Mouse (Mus musculus) CH12.LX (cell line): ENCODE data around the gene Fam198b. TPM values are rescaled to one million over a fixed set of nuclear protein-coding genes. Genes with fewer than 3 reads are reported as not detected.

ENCODE experiments used
- DNase-seq: peaks from one replicate; pipeline ENCODE4 v3.0.0-alpha.2; 2013; ENCODE audit errors: extremely low read depth
- H3K27ac ChIP-seq: 2 replicates; pipeline ENCODE4 v1.5.1; 2012; ENCODE audit warnings: low read depth, mild to moderate bottlenecking, control low read depth, moderate library complexity; ENCODE audit not compliant: insufficient read depth
- H3K27me3 ChIP-seq: replicated peaks from 2 replicates; pipeline ENCODE3; 2012; ENCODE audit warnings: inconsistent platforms
- H3K36me3 ChIP-seq, 2 experiments: replicated peaks in 1 of 2; 2 replicates each; pipeline versions ENCODE3 to v1.6.1; 2012; ENCODE audit warnings: inconsistent platforms in 1 of 2, low read length in 1 of 2, mild to moderate bottlenecking in 1 of 2, mixed read lengths in 1 of 2, moderate library complexity in 1 of 2; ENCODE audit not compliant: control insufficient read depth in 1 of 2, insufficient read depth in 1 of 2
- H3K4me1 ChIP-seq, 2 experiments: 2 replicates each; pipeline ENCODE4 v1.6.1; 2012; ENCODE audit warnings: inconsistent platforms in 1 of 2, moderate library complexity in 1 of 2; ENCODE audit not compliant: insufficient read depth in 2 of 2, control insufficient read depth in 1 of 2
- H3K4me2 ChIP-seq: 2 replicates; pipeline ENCODE4 v1.6.1; 2012; ENCODE audit warnings: low read depth, mild to moderate bottlenecking, control low read depth; ENCODE audit not compliant: poor library complexity, insufficient read depth, severe bottlenecking
- H3K4me3 ChIP-seq, 3 experiments: fragments of 150-350 bp in 1 of 3; sonication (generic) in 1 of 3; replicated peaks in 1 of 3; 2 replicates each; pipeline versions ENCODE3 to v1.5.1; 2011 to 2012; ENCODE audit warnings: low read depth in 2 of 3, low read length in 2 of 3, mild to moderate bottlenecking in 2 of 3, moderate library complexity in 2 of 3, control low read depth in 1 of 3, improper control_type of control experiment in 1 of 3, inconsistent platforms in 1 of 3, mixed read lengths in 1 of 3; ENCODE audit not compliant: poor library complexity in 1 of 3
- H3K79me2 ChIP-seq: replicated peaks from 2 replicates; pipeline ENCODE4 v1.6.1; 2012; ENCODE audit warnings: mild to moderate bottlenecking, moderate library complexity; ENCODE audit not compliant: control insufficient read depth, poor library complexity, insufficient read depth, severe bottlenecking; ENCODE audit errors: extremely low read depth
- H3K9ac ChIP-seq: 2 replicates; pipeline ENCODE4 v1.6.1; 2012; ENCODE audit warnings: low read depth, mild to moderate bottlenecking, control low read depth, moderate library complexity; ENCODE audit not compliant: insufficient read depth
- H3K9me3 ChIP-seq: replicated peaks from 2 replicates; pipeline ENCODE3; 2012; ENCODE audit warnings: low read length, inconsistent platforms, mixed read lengths
- BHLHE40 ChIP-seq: IDR thresholded peaks from 2 replicates; pipeline ENCODE4 v1.6.1; 2011; ENCODE audit warnings: mild to moderate bottlenecking, low read depth, low read length, improper control_type of control experiment
- CHD1 ChIP-seq: IDR thresholded peaks from 2 replicates; pipeline ENCODE4 v1.6.1; 2012; ENCODE audit warnings: low read depth, low read length, improper control_type of control experiment, inconsistent platforms
- CHD2 ChIP-seq: IDR thresholded peaks from 2 replicates; pipeline ENCODE4 v1.6.1; 2011; ENCODE audit warnings: low read length, improper control_type of control experiment
- ELF1 ChIP-seq: IDR thresholded peaks from 2 replicates; pipeline ENCODE4 v1.6.1; 2014; ENCODE audit warnings: low read depth, mild to moderate bottlenecking, inconsistent platforms, low read length, improper control_type of control experiment
- EP300 ChIP-seq: IDR thresholded peaks from 2 replicates; pipeline ENCODE4 v1.6.1; 2011; ENCODE audit warnings: low read length, improper control_type of control experiment
- ETS1 ChIP-seq: conservative IDR thresholded peaks from 2 replicates; pipeline ENCODE4 v1.6.1; 2012; ENCODE audit warnings: low read depth, mild to moderate bottlenecking, inconsistent platforms, low read length, improper control_type of control experiment, moderate library complexity
- JUN ChIP-seq: IDR thresholded peaks from 2 replicates; pipeline ENCODE4 v1.6.1; 2011; ENCODE audit warnings: low read depth, mild to moderate bottlenecking, low read length, improper control_type of control experiment, moderate library complexity; ENCODE audit not compliant: insufficient read depth
- JUND ChIP-seq: conservative IDR thresholded peaks from 2 replicates; pipeline ENCODE4 v1.6.1; 2011; ENCODE audit warnings: low read depth, low read length, improper control_type of control experiment
- KAT2A ChIP-seq: IDR thresholded peaks from 2 replicates; pipeline ENCODE4 v1.6.1; 2012; ENCODE audit warnings: low read length, improper control_type of control experiment, inconsistent platforms; ENCODE audit not compliant: insufficient replicate concordance
- MAFK ChIP-seq: IDR thresholded peaks from 2 replicates; pipeline ENCODE4 v1.6.1; 2011; ENCODE audit warnings: low read length, improper control_type of control experiment; ENCODE audit not compliant: insufficient replicate concordance
- MAX ChIP-seq: IDR thresholded peaks from 2 replicates; pipeline ENCODE4 v1.6.1; 2011; ENCODE audit warnings: low read length, improper control_type of control experiment
- MYC ChIP-seq: IDR thresholded peaks from 2 replicates; pipeline ENCODE4 v1.6.1; 2011; ENCODE audit warnings: low read depth, mild to moderate bottlenecking, improper control_type of control experiment, low read length
- NRF1 ChIP-seq: IDR thresholded peaks from 2 replicates; pipeline ENCODE4 v1.6.1; 2014; ENCODE audit warnings: low read depth, mild to moderate bottlenecking, inconsistent platforms, low read length, improper control_type of control experiment, moderate library complexity
- RAD21 ChIP-seq: IDR thresholded peaks from 2 replicates; pipeline ENCODE4 v1.6.1; 2011; ENCODE audit warnings: low read depth, mild to moderate bottlenecking, low read length, improper control_type of control experiment, moderate library complexity
- SMC3 ChIP-seq: IDR thresholded peaks from 2 replicates; pipeline ENCODE4 v1.6.1; 2011; ENCODE audit warnings: low read depth, low read length, improper control_type of control experiment
- TCF12 ChIP-seq: IDR thresholded peaks from 2 replicates; pipeline ENCODE4 v1.6.1; 2014; ENCODE audit warnings: low read depth, mild to moderate bottlenecking, inconsistent platforms, low read length, improper control_type of control experiment
- USF1 ChIP-seq: IDR thresholded peaks from 2 replicates; pipeline ENCODE4 v1.6.1; 2014; ENCODE audit warnings: low read depth, mild to moderate bottlenecking, inconsistent platforms, low read length, improper control_type of control experiment
- ZMIZ1 ChIP-seq: IDR thresholded peaks from 2 replicates; pipeline ENCODE4 v1.6.1; 2012; ENCODE audit warnings: low read depth, mild to moderate bottlenecking, inconsistent platforms, low read length, improper control_type of control experiment
- dilution Hi-C: fragments of 300-500 bp; cut with MboI; formaldehyde crosslinking; loops from 2 replicates; pipeline ENCODE4 v1.14.3; 2020; ENCODE audit warnings: low sequenced_read_pairs; ENCODE audit not compliant: extremely low pct_unique_long_range_greater_than_20kb, extremely low pct_ligation_motif_present
- in situ Hi-C: fragments of 300-500 bp; cut with MboI; formaldehyde crosslinking; loops from 3 replicates; pipeline ENCODE4 v1.14.3; 2019; ENCODE audit warnings: low sequenced_read_pairs, low pct_ligation_motif_present, low pct_unique_long_range_greater_than_20kb, mixed read lengths
- polyA plus RNA-seq: library from polyadenylated mRNA; unstranded; fragments of >175 nt; gene quantifications from 2 replicates; pipeline ENCODE4 v1.2.1, GENCODE M21; 2012; ENCODE audit warnings: low read depth; ENCODE audit not compliant: insufficient read length
- total RNA-seq, 2 experiments: library from RNA; depleted of rRNA; stranded (reverse); fragments of 300-350 nt in 1 of 2; fragments of >200 nt in 1 of 2; gene quantifications; 2 replicates each; pipeline ENCODE4 v1.2.3; 2012 to 2014

Fam198b gene
- total and polyA plus RNA-seq, 3 experiments: 1.2 to 8.5 (median 4.0) TPM

DNA sequence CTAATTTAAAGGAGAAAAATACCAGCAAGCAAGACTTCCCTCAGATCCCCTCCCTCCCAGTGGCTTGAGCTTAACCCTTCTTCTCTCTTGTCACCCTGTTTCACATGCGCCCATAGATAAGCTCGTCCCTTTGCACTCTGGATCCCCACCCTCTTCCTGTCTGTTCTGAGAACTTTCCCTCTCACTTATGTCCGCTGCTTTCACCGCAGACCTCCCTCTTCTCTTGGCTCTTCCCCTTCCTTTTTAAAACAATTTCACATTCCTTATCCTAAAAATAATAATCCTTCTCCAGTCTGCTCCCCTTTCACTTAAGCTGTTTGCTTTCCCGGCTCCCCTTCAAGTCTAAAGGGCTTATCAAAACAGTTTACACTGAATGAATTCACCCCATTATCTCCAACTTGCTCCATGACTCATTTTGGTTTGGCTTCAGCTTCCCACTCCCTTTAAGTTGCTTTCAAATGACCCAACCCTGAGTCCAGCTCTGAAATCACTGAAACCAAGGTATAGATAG, 109.8 kb downstream of the Fam198b start:
- Histone ChIP-seq H3K9ac (no peak overlapping the region), H3K4me2 (no peak overlapping the region), H3K9me3 (no peaks in the 10 kb centered on the region), H3K27ac (no peak overlapping the region), H3K27me3 (no peaks in the 10 kb centered on the region), H3K36me3 (no peaks in the 10 kb centered on the region), H3K79me2 (no peaks in the 10 kb centered on the region), H3K4me1 (peaks cover 0 to 7% of the 10 kb centered on the region in 2 experiments; a peak in 1 of 4 replicates), H3K4me3 (no peak overlapping the region)
- no peak for DNase-seq
- in situ Hi-C loops: no loop called here
- TF ChIP-seq BHLHE40 (no peak), ELF1 (no peak), EP300 (no peak), TCF12 (no peak), NRF1 (no peak), JUN (no peak), KAT2A (no peak), JUND (no peak), CHD2 (no peak)
- dilution Hi-C loops: no loop called here

DNA sequence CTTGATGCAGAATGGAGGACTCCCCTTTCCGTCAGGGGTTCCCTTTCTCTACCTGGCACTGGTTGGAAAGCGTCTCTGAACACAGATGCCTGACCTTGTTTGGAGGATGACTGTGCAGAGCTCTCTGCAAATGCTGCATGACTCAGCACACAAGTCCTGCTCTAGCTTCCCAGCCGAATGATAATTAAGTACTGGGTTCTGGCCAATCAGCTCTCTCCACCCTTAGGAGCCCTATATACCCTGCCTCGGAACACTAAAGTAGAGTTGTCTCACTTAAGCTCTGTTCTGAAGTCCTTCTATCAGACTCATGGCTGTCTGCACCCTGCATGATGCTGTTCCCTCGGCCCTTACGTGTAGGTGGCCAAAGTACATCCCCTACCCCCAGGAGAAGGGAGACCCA, 111.4 kb downstream of the Fam198b start:
- Histone ChIP-seq H3K27ac (no peak overlapping the region), H3K79me2 (no peaks in the 10 kb centered on the region), H3K4me1 (peaks cover 0 to 7% of the 10 kb centered on the region in 2 experiments; a peak in 1 of 4 replicates), H3K9ac (no peak overlapping the region), H3K27me3 (no peaks in the 10 kb centered on the region), H3K9me3 (no peaks in the 10 kb centered on the region), H3K4me3 (no peak overlapping the region), H3K36me3 (no peaks in the 10 kb centered on the region), H3K4me2 (no peak overlapping the region)
- in situ Hi-C loops (no loop called here), dilution Hi-C loops (no loop called here)
- no peak for DNase-seq
- no peak for TF ChIP-seq MAX
- TF ChIP-seq NRF1: no peak
- TF ChIP-seq CHD1: no peak
- no peak for TF ChIP-seq ZMIZ1
- no peak for TF ChIP-seq USF1
- no peak for TF ChIP-seq RAD21
- TF ChIP-seq SMC3: no peak
- TF ChIP-seq KAT2A: no peak
- TF ChIP-seq ETS1: no peak
- no peak for TF ChIP-seq JUN
- TF ChIP-seq MYC: no peak
- no peak for TF ChIP-seq EP300
- TF ChIP-seq MAFK: no peak
- TF ChIP-seq TCF12: no peak
- no peak for TF ChIP-seq BHLHE40

Other genes starting within 250 kb of the Fam198b start
- 0.08 TPM in 2 replicates for gene Rxfp1, start 146.7 kb upstream of the Fam198b start, total RNA-seq (2012; rRNA removed)
- gene Rxfp1, start 146.7 kb upstream of the Fam198b start, total RNA-seq (2014; rRNA removed): 0.54 and 0.68 TPM in 2 replicates
- gene Rxfp1, start 146.7 kb upstream of the Fam198b start, polyA plus RNA-seq: 0.87 and 0.98 TPM in 2 replicates
- 0.55 and 0.59 TPM in 2 replicates for gene Tmem144, start 31.8 kb upstream of the Fam198b start, total RNA-seq (2012; rRNA removed)
- gene Tmem144, start 31.8 kb upstream of the Fam198b start, total RNA-seq (2014; rRNA removed): 1.00 and 2.0 TPM in 2 replicates
- 1.3 and 1.6 TPM in 2 replicates for gene Tmem144, start 31.8 kb upstream of the Fam198b start, polyA plus RNA-seq